Mouse (Mus musculus) forebrain, embryonic 16.5 days (tissue): ENCODE results near the gene Ifrd2. TPM values are rescaled to one million over a fixed set of nuclear protein-coding genes. Genes with fewer than 3 reads are reported as not detected.
A peak's percentile ranks its signal among the peaks of the same experiment; 100 is the strongest.

Source experiments
- ATAC-seq: fragments of 200-750 bp; cut with Nextera tagmentation; 2 replicates; pipeline ENCODE4 v1.8.0; 2017; ENCODE audit warnings: mild to moderate bottlenecking, moderate library complexity
- H3K27ac ChIP-seq: fragments of 300-500 bp; sonication (generic); 2 replicates; pipeline ENCODE4 v1.5.1; 2014; ENCODE audit warnings: low read length, control low read depth
- H3K27me3 ChIP-seq: fragments of 300-500 bp; sonication (generic); replicated peaks from 2 replicates; pipeline ENCODE4 v1.6.1; 2014; ENCODE audit warnings: low read length; ENCODE audit not compliant: control insufficient read depth, insufficient read depth
- H3K36me3 ChIP-seq: fragments of 300-500 bp; sonication (generic); 2 replicates; pipeline ENCODE4 v1.6.1; 2014; ENCODE audit not compliant: control insufficient read depth, insufficient read depth
- H3K4me1 ChIP-seq: fragments of 300-500 bp; sonication (generic); replicated peaks from 2 replicates; pipeline ENCODE4 v1.6.1; 2014; ENCODE audit warnings: low read length; ENCODE audit not compliant: control insufficient read depth, insufficient read depth
- H3K4me2 ChIP-seq: fragments of 300-500 bp; sonication (generic); 2 replicates; pipeline ENCODE4 v1.6.1; 2014; ENCODE audit warnings: mild to moderate bottlenecking, low read length, control low read depth
- H3K4me3 ChIP-seq: fragments of 300-500 bp; sonication (generic); replicated peaks from 2 replicates; pipeline ENCODE4 v1.5.1; 2014; ENCODE audit warnings: mild to moderate bottlenecking, low read length, control low read depth
- H3K9ac ChIP-seq: fragments of 300-500 bp; sonication (generic); replicated peaks from 2 replicates; pipeline ENCODE4 v1.6.1; 2014; ENCODE audit warnings: low read depth, low read length, control low read depth
- H3K9me3 ChIP-seq: fragments of 300-500 bp; sonication (generic); 2 replicates; pipeline ENCODE4 v1.6.1; 2016; ENCODE audit warnings: low read length; ENCODE audit not compliant: control insufficient read depth
- WGBS: fragments of 180-500 bp; shearing (Covaris S2); extraction: QIAGEN DNeasy Blood & Tissue Kit; methylation state at CpG from one replicate; pipeline ENCODE4 v1.1.7; 2014; 5-methylcytosine and 5-hydroxymethylcytosine counted together
- polyA plus RNA-seq: library from polyadenylated mRNA; unstranded; fragments of >200 nt; fragmentation: Nextera tagmentation; extraction: Ambion mirVana; gene quantifications from 2 replicates; pipeline ENCODE4 v1.2.1, GENCODE M21; 2015

The Ifrd2 gene
- polyA plus RNA-seq, 1 experiment from 2014 or later = 16.8 TPM

DNA sequence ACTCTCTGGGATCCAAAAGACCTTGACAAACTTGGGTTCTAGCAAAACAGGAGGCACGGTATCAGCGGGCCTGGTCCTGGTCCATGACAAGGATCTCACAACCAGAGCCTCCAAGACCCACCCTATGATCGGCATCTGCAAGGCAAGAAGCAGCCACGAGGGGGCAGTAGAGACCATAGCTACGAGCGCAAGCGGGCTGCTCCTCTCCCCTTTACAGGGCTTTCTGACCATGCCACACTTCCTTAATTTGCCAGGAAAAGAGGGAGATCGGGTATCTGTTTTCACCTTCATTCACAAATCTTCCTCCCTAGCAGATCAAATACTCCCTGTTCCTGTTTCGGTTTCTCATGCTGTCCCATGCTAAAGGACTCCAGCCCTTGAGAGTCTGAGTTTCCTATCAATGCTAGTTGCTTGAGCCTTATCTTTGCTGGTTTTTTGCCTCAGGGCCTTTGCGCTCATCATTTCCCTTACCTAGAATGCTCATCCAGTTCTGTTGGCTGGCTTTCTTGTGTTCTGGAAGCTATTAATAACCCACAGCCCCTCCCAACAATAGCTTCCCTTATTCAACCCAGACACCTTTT, 14.7 kb downstream of the Ifrd2 start:
- 15% methylated on average over 10 of the region's 10 CpGs for WGBS
- Histone ChIP-seq H3K9me3 (no peaks in the 10 kb centered on the region), H3K4me1 (peaks cover 9% of the 10 kb centered on the region), H3K36me3 (no peaks in the 10 kb centered on the region), H3K4me2 (no peak overlapping the region), H3K27me3 (no peaks in the 10 kb centered on the region), H3K4me3 (no peak overlapping the region), H3K27ac (no peak overlapping the region), H3K9ac (peak overlapping the region; percentile 2; the same call in 1 of the 2 replicates)
- peak; percentile 78 for ATAC-seq

DNA sequence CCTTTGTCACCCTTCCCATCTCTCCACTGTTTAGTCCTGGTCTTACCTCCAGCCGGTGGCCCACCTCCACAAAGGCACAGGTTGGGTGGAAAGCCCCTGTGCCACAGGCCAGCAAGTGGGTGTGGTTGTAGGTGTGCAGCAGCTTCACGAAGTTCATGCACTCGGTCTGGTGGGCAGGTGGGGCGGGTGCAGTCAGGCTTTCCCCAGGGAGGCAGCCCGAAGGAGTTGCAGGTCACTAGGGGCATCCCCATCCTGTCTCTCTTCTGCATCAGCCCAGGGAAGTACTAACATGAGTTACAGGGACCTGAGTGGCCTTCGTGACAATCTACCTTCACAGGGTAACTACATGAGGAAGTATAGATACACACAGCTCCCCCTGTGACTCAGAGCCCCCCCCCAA, 15.8 kb downstream of the Ifrd2 start:
- Histone ChIP-seq H3K4me3 (no peak overlapping the region), H3K9me3 (no peaks in the 10 kb centered on the region), H3K9ac (no peak overlapping the region), H3K36me3 (no peaks in the 10 kb centered on the region), H3K27ac (no peak overlapping the region), H3K4me2 (no peak overlapping the region), H3K27me3 (no peaks in the 10 kb centered on the region), H3K4me1 (peaks cover 9% of the 10 kb centered on the region)
- WGBS = 83% methylated on average over 6 of the region's 6 CpGs
- no peak for ATAC-seq

DNA sequence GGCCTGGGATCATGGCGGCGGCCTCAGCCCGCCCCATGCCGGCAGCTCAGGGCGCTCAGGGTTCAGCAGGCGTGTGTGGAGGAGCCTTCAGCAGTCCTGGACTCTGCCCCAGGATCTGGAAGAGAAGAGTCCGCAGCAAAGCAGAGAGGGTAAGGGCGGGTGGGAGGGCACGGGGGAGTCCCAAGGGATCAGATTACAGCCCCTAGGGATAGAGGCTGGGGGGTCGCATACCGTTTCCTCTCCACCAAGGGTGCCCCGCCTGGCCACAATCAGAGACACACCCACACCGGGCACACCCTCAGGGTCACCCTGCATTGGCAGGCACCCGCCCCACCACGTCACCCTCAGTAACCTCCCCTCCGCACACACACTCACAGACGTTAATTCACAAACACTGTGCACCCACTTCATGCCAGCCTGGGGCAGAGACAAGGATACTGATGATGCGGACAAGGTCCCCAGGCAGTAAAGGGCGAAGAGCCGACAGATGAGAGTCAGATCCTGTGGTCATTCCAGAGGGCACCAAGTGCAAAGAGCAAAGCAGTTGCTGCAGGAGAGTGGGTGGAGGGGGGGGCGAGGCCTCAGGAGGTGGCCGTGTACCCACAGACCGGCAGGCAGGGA, 17.7 kb downstream of the Ifrd2 start:
- no peaks in the 10 kb centered on the region for H3K27me3 ChIP-seq
- peaks cover 9% of the 10 kb centered on the region for H3K4me1 ChIP-seq
- no peak overlapping the region for H3K4me3 ChIP-seq
- H3K4me2 ChIP-seq = no peak overlapping the region
- ATAC-seq = no peak
- 48% methylated on average over 23 of the region's 23 CpGs for WGBS
- no peak overlapping the region for H3K9ac ChIP-seq
- no peak overlapping the region for H3K27ac ChIP-seq
- no peaks in the 10 kb centered on the region for H3K36me3 ChIP-seq
- H3K9me3 ChIP-seq = no peaks in the 10 kb centered on the region

DNA sequence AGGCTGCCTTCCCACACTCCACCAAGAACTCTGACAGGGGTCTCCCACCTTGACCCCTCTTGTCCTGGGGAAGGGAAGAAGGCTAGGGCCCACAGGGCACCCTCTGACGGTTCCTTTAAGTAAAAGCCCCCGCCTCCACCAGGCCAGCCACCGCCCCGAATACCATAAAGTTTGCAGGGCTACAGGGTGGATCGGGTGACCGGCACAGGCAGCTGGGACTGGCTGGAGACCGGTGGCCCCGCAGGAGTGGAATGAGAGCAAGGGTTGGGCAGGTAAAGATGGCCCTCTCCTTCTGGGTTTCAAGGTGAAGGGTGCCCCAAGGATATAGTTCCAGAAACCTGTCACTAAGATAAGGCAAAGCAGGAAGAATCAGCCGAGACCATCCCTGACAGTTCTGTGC, 19.1 kb downstream of the Ifrd2 start:
- Histone ChIP-seq H3K4me1 (peaks cover 10% of the 10 kb centered on the region), H3K9ac (no peak overlapping the region), H3K27me3 (no peaks in the 10 kb centered on the region), H3K4me2 (no peak overlapping the region), H3K27ac (no peak overlapping the region), H3K4me3 (no peak overlapping the region), H3K9me3 (no peaks in the 10 kb centered on the region), H3K36me3 (no peaks in the 10 kb centered on the region)
- 33% methylated on average over 9 of the region's 9 CpGs for WGBS
- no peak for ATAC-seq

DNA sequence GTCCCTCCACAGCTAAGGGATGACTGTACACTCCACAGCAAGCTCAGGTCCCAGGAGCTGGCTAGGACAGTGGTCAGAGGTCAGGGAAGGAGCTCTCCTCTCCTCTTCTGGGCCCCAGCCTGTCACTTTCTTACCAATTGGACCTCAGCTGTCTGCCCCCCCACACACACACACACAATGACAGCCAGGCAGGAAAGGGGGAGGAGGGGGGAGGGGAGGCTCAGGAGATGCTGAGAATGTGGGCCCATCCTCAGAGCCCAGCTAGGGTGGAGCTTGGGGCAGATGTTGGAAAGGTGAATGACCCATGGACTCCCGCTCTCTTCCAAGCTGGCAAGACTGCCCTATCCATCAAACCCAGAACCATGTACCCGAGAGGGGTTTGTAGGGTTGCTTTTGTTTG, 19.6 kb downstream of the Ifrd2 start:
- Histone ChIP-seq H3K27ac (no peak overlapping the region), H3K9ac (no peak overlapping the region; the same call in 1 of the 2 replicates), H3K4me3 (no peak overlapping the region), H3K27me3 (no peaks in the 10 kb centered on the region), H3K4me2 (no peak overlapping the region), H3K36me3 (no peaks in the 10 kb centered on the region), H3K4me1 (peaks cover 15% of the 10 kb centered on the region), H3K9me3 (no peaks in the 10 kb centered on the region)
- no peak for ATAC-seq
- 75% methylated on average over 2 of the region's 2 CpGs for WGBS

DNA sequence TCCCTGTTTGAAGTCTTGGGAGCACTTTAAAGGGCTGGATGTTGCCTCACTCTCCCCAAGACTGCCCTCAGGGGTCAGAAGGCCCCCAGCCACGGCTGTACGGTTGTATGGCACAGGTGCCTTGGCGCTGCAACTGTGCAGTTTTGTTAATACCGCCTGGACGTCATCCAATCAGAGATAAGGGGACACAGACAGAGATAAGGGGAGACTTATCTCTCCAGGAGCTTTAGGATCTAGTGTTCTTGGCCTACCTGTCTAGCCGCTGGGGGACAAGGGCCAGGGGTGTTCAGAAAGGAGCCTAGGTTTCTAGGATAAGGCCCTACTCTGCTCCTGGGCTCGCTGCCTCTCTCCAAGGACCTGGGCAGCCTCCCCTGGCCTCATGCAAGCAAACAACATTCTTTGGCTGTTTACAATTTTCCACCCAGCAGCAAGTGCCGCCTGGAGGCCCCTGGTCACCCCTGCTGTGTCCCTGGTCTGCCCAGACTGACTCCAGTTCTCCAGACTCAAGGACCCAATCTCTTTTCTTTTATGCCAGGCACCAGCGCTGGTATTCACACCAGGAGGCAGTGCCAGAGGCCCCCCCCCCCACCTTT, 20.3 kb downstream of the Ifrd2 start:
- no peak overlapping the region for H3K27ac ChIP-seq
- no peaks in the 10 kb centered on the region for H3K27me3 ChIP-seq
- H3K4me3 ChIP-seq = no peak overlapping the region
- no peaks in the 10 kb centered on the region for H3K36me3 ChIP-seq
- H3K9me3 ChIP-seq = no peaks in the 10 kb centered on the region
- H3K9ac ChIP-seq = no peak overlapping the region
- no peak for ATAC-seq
- 64% methylated on average over 9 of the region's 9 CpGs for WGBS
- peaks cover 15% of the 10 kb centered on the region for H3K4me1 ChIP-seq
- no peak overlapping the region for H3K4me2 ChIP-seq

DNA sequence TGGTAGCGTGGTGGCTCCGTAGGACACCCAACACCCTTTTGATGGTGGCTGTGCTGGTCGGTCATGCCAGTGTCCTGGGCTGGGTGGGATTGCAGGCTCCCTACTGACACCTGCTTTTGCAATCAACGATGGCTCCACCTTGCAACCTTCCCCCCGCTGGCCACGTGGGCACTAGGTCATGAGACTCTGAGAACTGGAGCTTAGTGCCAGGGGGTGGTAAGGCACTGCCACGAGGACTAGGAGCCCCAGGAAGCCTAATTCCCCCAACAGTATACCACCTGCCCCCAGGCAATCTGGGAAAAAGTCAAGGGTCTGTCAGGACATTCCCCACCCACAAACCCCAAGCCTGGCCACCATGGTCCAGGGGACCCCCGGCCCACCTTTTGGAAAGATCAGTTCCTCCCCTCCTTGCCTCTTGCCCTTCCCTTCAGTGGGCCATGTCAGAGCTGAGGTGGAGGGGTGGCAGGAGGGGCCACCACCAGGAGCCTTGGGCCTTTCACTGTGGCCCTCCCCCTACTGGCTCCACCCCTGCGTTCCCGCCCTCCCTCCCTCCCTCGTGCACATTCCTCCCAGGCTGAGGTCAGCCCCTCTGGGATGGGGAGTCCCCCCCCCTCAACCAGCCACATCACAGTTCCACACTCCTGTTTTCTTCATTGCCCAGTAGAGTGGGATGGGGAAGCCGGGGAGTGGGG, 21.4 kb downstream of the Ifrd2 start, which contains the start of gene Sema3b:
Gene Sema3b, minus strand, starts transcription at position 489 of the 692 bp plus-strand sequence.
- H3K4me3 ChIP-seq = no peak within 1 kb of the TSS
- 47% methylated on average over 11 of the region's 12 CpGs for WGBS
- H3K36me3 ChIP-seq = no peaks in the 10 kb centered on the region
- no peak within 1 kb of the TSS for H3K4me2 ChIP-seq
- peaks cover 19% of the 10 kb centered on the region for H3K4me1 ChIP-seq
- no peak for ATAC-seq
- H3K9ac ChIP-seq = no peak within 1 kb of the TSS
- H3K9me3 ChIP-seq = no peaks in the 10 kb centered on the region
- no peak within 1 kb of the TSS for H3K27ac ChIP-seq
- H3K27me3 ChIP-seq = no peaks in the 10 kb centered on the region

DNA sequence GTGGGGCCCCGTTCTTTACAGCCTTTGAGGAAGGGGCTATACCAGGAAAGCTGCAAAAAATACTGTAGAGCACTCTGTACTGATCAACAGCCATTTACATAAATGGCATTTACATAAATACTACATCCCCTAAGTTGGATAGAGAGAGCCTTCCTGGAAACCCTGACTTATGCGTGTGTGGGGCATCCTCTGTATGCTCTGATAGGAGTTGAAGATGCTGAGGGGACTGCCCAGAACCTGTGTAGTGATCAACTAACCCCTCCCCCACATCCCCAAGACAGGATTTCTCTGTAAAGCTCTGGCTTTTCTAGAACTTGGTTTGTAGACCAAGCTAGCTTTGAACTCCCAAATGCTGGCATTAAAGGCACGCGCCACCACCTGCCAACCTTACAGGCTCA, 22.0 kb downstream of the Ifrd2 start:
- no peaks in the 10 kb centered on the region for H3K36me3 ChIP-seq
- no peaks in the 10 kb centered on the region for H3K27me3 ChIP-seq
- H3K9me3 ChIP-seq = no peaks in the 10 kb centered on the region
- no peak for ATAC-seq
- no peak overlapping the region for H3K9ac ChIP-seq
- H3K27ac ChIP-seq = no peak overlapping the region
- 63% methylated on average over 4 of the region's 4 CpGs for WGBS
- no peak overlapping the region for H3K4me2 ChIP-seq
- peaks cover 18% of the 10 kb centered on the region for H3K4me1 ChIP-seq
- H3K4me3 ChIP-seq = no peak overlapping the region

DNA sequence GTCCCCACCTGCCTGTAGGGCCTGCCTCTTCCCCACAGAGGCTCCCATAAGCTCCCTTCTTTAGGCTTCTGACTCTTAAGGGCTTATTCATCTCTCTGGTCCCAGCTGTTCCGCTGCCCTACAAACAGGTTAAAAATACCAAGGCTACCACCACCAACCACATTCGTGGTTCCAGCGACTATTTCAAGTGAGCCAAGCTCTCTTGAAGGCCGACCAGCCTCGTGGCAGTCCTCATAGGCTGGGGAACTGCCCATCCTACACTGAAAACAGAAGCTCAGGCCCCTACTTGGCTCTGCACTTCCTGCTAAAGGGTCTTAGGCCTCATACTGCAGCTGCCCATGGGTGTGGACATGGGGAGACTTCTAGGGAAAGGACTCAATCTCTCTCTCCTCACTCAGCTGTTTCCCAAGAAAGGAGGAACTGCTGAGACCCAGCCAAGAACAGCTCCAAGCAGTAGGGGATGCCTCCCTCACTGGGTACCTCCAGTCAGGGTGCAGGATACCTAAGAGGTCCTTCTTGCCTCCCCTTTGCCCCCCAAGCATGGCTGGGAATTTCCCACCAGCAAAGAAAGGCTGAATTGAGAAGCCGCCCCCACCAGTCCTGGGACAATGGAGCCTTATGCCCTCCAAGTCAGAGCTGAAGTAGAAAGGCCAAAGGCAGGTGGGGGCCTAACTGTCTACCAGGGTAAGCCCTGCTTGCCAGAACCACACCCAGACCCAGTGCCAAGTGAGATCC, 24.2 kb downstream of the Ifrd2 start:
- peak overlapping the region; percentile 85 for H3K4me2 ChIP-seq
- peaks cover 13% of the 10 kb centered on the region for H3K4me1 ChIP-seq
- H3K27ac ChIP-seq = peak overlapping the region; percentile 98
- H3K9ac ChIP-seq = peak overlapping the region; percentile 90
- peaks cover 18% of the 10 kb centered on the region for H3K36me3 ChIP-seq
- ATAC-seq = no peak
- no peaks in the 10 kb centered on the region for H3K27me3 ChIP-seq
- H3K4me3 ChIP-seq = peak overlapping the region; percentile 46
- H3K9me3 ChIP-seq = no peaks in the 10 kb centered on the region
- WGBS = 57% methylated on average over 6 of the region's 6 CpGs
